Mouse (Mus musculus) liver (tissue): ENCODE results near the gene Rps26.
"Not testable (repeated sequence)": the region's sequence is repeated elsewhere in the genome, so short reads cannot be mapped to it uniquely, and the experiment has no call there.

ENCODE experiments used
- DNase-seq: peaks from one replicate; pipeline ENCODE4 v3.0.0-alpha.2; 2020; ENCODE audit warnings: mixed read lengths

Gene Rps26

DNA sequence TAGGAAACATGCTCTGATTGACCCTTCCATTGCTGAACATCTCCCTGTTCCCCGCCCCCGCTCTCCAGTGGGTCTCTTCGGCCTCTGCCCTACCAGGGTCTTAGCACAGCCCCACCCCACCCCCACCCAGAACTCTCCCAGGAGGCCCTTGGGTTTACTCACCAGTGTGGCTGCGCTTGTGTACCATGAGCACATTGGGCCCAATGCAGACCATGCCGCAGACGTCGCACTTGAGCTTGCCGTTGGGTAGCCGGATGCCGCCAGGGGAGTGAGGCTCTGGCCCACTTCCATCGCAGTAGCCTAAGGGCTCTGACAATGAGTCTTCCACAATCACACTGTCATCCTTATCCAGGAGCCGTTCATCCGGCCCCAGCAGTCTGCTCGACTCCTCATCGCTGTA is 14.3 kb upstream of the Rps26 start:
- no peak for DNase-seq

DNA sequence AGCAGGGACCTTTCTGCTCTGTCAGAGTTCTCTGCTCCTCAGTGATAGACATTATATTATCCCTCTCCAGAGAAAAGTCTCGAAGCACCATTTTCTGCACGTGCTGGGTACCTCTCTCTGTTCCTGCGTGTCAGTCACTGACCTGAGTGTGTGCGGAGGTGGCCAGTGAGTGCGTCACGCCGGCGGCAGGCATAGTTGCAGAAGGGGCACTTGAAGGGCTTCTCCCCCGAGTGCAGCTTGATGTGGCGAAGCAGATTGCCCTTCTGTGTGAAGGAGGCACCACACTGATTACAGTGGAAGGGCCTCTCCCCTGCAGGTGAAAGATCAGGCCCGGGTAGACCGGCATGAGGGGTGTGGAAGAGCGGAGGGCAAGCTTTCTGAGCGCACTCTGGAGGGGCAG is 13.5 kb upstream of the Rps26 start:
- DNase-seq = no peak

DNA sequence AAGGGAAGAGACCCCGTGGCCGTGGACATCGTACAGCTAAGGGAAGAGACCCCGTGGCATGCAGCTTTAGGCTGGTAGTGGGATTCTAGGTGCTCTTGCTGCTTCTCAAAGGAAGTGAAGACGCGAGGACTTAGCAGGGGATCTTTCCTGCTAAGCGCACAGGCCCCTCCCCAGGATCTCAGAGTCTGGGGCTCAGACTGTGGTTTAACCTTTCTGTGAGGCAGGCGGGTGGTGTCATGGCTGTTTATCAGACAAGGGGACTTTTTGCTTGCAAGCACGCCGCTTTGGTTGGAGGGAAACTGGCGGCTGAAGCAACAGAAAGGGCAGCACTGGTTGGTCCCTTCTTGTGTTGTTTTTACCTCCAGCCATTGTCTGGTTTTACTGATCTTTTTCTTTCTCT is 10.5 kb upstream of the Rps26 start:
- DNase-seq = peak; percentile 43

DNA sequence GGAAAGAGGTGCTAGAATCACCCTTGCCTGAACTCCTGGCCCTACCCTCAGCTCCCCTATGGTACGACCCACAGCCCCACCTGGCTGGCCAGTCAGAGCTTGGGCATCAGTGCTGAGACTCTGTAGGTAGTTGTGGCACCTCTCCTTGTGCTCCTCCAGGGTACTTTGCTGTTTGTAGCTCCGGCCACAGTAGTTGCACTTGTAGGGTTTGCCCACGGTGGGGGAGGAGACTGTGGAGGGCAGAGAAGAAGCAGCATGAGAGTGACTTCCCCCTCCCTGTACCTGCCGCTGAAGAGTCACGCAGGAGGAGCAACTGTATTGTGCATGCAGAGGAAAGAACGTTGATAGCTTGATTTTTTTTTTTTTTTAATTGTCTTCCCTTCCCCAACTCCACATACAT is 10.0 kb upstream of the Rps26 start:
- DNase-seq = no peak

DNA sequence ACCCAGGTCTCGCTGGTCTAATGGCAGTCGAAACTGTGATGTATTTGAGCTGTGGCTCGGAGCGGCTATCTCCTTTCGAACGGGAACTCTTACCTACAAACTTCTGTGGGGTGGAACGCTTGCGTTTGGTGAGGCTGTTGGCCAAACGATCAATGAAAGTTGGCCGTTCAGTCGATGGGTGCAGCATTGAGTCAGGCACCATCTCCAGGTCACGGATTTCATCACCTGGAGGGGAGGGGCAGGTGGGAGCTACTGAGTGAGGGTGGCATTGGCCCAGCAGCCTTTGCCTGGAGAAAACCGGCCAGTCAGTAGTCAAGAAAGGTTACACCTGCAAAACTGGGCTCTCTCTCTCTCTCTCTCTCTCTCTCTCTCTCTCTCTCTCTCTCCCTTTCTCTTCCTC is 9.2 kb upstream of the Rps26 start:
- peak; percentile 32 for DNase-seq

DNA sequence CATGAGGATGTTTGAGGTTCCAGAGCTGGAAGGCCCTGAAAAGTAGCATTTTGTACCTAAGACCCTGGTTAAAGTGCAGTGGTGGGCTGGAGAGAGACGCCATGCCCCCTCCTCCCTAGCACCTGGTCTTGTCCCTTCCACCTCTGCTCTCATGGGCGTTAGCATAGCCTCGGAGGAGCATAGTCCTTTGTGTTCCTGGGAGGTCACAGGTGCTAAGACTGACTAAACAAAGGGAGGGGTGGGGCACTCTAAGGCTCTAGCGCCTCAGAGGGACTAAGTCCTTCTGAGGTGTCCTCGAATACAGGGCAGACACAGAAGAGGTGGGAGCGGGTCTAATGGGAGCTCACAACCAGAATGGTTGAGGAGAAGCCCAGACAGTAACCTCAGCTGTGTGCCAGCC is 5.0 kb upstream of the Rps26 start:
- no peak for DNase-seq

DNA sequence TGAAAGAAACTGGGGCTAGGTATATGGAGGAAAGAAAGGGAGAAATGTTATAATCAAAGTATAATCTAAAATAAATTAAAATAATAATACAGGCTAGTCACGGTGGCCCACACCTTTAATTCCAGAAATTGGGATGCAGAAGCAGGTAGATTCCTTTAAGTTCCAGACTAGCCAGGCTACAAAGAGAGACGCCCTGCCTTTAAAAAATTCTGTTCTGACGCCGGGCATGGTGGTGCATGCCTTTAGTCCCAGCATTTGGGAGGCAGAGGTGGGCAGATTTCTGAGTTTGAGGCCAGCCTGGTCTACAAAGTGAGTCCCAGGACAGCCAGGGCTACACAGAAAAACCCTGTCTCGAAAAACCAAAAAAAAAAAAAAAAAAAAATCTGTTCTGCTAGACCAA is 3.8 kb upstream of the Rps26 start:
- not testable (repeated sequence) for DNase-seq

DNA sequence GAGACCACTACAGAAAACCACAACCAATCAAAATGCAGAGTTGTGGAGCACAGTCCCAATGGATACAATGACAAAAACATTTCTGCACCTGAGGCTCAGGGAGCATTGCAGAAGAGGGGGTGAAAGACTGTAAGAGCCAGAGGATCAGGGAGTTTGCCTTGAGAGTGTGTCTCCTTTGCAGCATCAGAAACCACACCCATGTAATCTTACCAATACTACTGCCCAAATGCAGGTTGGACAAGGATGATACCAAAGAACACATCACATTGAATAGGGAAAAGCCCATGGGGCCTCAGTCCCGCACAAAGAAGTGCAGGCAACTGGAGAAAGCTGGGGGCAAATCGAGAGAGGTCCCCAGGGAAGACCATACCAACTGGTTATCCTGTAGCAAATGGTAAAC is 3.2 kb upstream of the Rps26 start:
- DNase-seq = peak; percentile 51

DNA sequence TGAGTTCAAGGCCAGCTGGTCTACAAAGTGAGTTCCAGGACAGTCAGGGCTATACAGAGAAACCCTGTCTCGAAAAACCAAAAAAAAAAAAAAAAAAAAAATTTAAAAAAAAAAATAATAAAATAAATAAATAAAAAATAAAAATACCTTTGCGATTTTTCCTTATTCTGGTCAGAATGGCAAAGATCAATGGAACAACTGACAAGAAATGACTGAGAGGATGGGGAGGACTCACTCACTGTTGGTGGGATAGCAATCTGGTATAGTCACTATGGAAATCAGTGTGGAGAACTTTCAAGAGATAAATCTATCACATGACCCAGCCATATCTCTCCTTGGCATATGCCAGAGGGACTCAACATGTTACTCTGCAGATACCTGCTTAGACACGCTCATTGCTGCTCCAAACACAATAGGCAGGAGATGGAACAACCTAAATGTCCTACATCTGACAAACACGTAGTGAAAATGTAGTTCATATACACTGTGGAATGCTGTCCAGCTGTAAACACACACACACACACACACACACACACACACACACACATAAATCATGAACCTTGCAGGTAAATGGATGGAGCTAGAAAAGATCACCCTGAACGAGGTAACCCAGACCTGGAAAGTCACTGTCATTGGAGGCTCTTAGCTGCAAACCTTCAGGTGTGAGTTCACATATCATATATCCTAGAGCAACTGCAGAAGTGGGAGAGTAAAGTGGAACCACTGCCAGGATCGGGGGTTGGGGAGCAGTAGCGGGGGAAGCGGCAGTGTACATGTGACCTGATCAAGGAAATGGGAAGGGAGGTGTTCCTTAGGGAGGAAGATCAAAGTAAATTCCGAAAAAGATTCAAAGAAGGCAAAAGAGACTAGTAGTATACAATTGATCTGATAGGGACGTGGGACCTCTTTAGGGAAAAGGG is 1.1 kb upstream of the Rps26 start:
- peak; percentile 19 for DNase-seq

DNA sequence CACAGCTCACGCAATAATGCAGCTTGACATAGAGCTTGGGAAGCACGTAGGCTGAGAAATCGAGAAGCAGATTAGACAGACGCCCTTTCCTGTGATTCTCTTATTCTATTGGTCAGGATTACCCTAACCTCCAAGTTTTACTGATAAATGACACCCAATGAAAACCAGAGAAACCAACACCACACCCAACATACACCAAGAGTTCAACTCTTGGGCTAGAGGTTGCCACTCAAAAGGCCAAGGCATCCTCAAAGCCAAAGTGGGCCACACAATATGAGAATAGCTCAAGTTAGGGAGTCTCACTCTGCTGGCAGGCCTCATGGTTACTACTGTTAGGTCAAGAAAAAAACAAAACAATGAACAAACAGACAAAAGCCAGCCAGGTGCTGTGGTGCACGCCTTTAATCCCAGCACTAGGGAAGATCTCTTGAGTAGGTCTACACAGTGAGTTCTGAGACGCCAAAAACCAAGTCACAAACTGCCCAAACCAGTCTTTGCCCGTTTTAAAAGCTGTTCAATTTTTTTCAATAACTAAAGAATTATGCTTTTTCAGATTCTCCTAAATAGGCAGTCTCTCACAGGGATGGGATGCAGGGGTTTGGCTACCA is 1.2 kb downstream of the Rps26 start:
- DNase-seq = peak; percentile 43

DNA sequence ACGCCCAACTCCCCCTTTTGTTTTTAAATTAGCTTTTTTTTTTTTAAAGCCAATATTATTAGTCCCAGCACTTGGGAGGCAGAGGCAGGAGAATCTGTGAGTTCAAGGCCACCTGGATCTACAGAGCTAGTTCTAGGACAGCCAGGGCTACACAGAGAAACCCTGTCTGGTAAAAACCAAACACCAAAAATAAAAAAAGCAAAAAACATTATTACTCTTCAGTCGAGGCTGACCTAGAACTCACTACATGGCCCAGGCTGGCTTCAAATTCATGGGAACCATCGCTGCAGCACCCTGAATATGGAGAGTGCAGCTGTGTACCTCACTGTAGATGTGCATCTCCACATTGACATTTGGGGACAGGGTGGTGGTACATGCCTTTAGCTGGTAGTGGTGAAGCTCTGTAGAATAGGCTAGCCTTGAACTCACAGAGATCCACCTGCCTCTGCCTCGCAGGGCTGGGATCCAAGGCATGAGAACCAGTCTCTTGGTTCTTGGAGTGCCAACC is 3.4 kb downstream of the Rps26 start:
- not testable (repeated sequence) for DNase-seq

DNA sequence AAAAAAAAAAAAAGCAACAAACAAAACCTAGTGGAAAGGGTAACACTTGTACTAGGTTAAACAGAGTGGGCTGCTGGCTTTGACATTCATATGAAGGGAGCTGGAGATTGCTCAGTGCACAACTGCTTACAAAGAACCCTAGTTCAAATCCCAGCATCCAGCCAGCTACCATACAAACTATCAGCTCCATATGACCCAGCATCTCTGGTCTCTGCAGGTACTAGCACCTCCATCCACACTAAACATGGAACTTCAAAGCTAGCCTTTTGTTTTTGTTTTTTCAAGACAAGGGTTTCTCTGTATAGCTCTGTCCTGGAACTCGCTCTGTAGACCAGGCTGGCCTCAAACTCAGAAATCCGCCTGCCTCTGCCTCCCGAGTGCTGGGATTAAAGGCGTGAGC is 3.8 kb downstream of the Rps26 start:
- no peak for DNase-seq

DNA sequence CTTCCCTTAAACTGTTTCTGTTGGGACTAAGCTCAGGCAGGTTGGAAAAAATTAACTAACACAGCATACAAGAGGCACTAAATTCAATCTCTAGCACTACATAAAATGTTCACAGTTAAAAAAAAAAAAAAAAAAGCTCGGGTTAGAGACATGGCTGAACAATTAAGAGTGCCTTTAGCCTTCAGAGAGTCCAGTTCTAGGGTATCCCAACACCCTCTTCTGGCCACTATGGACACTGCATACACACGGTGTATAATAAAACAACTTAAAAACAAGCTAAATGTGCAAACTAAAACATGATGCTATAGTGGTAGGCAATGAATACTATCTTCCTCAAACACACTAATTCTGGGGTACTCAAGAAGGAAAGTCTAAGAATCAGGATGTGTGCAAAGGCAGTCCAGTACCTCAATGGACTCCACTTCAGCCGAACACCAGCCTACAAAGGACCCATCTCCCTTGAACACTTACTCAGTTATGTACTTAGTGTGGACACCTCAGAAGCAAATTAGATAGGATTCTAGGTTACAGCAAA is 4.5 kb downstream of the Rps26 start:
- DNase-seq = no peak

DNA sequence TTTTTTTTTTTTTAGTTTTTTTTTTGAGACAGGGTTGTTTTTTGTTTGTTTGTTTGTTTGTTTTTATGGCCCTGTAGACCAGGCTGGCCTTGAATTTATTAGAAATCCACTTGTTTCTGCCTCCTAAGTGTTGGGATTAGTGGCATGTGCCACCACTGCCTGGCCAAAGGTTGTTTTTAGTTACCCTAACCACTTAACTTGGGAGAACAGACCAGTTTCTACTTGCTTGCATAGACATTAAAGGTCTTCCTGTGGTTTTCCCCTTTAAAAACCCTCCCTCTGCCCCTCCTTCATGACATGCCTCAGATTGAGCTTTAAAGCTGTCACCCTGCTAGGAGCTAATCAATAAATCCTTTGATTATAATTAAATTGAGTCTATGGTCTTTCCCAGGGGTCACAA is 6.3 kb downstream of the Rps26 start:
- no peak for DNase-seq

DNA sequence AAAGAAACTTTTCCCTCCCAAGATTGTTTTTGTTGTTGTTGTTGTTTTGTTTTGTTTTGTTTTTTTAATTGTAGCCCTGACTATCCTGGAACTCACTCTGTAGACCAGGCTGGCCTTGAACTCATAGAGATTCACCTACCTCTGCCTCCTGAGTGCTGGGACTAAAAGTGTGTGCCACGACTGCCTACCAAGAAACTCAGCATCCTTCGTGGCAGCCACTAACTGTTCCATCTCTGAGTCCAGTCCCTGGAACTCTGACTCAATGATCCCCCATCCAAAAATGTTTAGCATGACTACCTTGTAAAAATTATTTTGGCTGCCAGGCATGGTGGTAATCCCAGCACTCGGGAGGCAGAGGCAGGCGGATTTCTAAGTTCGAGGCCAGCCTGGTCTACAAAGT is 7.4 kb downstream of the Rps26 start:
- DNase-seq = not testable (repeated sequence)

DNA sequence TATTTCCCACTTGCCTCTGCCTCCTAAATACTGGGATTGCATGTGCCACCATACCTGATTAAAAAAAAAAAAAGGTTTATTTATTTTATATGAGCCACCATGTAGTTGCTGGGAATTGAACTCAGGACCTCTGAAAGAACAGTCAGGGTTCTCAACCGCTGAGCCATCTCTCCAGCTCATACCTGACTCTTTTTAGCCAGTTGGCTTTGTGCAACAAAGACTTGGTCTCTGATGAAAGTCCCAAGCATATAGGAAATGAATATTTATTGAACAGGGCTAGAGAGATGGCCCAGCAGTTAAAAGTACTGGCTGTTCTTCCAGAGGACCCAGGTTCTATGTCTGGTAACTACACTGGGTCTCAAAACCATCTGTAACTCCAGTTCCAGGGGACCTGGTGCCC is 8.0 kb downstream of the Rps26 start:
- no peak for DNase-seq

DNA sequence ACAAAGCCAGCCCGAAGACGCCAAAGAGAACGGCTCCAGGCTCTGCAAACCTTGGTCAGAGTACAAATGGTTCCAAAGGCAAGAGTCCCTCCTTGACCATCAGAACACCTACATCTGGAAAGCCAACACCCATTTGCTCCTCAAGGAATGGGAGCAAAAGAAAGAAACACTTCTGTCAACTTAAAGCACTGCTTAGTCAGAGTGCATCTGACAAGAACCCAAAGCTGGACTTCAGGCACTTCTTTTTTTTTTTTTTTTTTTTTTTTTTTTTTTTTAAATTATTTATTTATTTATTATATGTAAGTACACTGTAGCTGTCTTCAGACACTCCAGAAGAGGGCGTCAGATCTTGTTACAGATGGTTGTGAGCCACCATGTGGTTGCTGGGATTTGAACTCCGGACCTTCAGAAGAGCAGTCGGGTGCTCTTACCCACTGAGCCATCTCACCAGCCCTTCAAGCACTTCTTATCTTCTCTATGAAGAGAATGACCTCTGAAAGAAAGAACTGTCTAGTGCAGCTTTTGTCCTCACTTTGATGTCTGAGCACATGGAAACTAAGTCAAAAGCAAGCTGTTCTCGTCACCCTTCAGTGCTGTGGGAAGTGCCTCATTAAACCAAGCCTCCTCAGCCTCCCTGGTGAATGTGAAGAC is 10.6 kb downstream of the Rps26 start:
- not testable (repeated sequence) for DNase-seq

DNA sequence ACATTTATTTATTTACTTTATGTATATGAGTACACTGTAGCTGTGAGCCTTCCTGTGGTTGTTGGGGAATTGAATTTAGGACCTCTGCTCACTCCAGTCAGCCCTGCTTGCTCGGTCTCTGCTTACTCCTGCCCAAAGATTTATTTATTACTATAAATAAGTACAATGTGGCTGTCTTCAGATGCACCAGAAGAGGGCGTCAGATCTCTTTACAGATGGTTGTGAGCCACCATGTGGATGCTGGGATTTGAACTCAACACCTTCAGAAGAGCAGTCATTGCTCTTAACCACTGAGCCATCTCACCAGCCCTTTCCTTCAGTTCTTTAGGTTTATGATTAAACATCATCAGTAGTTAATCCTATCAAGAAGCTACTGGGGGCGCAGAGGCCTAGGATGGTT is 11.6 kb downstream of the Rps26 start:
- DNase-seq = no peak

DNA sequence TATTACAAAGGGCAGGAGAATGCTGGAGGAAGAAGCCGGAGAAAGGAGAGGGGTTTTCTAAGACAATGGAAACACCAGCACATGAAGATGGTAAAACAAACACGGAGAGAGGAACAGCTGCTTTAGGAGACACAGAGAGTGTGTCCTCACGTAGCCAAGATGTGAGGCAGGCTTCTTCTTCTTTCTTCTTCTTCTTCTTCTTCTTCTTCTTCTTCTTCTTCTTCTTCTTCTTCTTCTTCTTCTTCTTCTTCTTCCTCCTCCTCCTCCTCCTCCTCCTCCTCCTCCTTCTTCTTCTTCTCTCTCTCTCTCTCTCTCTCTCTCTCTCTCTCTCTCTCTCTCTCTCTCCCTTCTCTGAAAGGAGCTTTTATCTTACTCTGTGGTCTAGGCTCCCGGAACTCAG is 12.7 kb downstream of the Rps26 start:
- DNase-seq = not testable (repeated sequence)

DNA sequence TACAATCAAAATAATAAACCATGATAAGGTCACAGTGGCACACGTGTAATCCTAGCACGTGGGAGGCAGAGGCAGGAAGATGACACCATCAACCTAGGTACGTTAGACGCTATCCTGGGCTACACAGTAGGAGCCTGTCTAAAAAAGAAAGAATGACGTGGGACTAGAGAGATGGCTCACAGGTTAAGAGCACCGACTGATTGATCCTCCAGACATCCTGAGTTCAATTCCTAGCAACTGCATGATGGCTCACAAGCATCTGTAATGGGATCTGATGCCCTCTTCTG is 13.4 kb downstream of the Rps26 start:
- DNase-seq = no peak

DNA sequence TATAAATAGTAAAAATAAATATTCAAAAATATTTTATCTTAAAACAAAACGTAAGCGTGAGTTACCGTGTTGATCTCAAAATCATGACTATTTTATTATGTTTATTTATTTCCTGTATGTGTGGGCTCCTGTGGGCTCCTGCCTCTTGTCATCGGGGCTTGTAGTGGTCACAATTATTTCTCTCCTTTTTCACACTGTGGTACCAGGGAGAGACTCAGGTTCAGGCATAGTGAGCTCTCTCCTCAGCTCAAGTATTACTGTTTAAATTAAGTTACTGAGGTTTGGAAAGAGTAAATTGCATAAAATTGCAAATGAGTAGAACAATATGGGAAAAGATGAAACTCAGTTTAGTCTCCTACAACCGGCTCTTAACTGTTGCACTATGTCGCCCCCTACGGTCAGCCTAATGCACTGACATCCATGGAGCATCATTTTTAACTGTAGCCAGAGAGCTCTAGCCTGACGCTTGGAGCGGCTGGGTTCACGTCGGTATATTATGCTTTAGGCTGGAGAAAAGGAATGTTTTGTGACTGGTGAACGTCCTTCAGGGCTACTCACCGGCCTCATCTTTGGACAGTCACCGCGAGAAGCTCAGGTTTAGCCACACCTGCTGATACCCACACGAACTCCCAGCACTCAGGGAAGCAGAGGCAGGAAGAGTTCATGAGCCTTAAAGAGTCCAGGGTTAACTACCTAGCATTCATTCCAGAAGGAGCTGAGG is 14.0 kb downstream of the Rps26 start:
- DNase-seq = peak; percentile 82

DNA sequence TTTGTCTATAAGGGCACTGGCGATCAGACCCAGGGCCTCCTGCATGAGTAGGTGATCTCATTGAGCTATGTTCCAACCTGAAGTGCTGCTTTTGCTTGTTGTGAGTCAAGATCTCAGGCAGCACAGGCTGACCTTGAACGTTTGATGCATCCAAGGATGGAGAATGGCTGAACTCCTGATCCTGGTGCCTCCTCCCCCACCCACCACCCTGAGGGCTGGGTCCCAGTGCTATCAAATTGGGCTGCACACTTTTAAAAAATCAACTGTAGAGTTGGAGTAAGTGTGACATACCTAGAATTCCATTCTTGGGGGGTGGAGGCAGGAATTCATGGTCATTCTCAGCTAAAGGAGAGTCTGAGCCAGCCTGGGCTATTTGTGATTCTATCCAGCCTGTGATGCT is 20.1 kb downstream of the Rps26 start:
- no peak for DNase-seq
